Mouse (Mus musculus) neural tube, embryonic 15.5 days (tissue): ENCODE data around the gene Raly. TPM values are rescaled to one million over a fixed set of nuclear protein-coding genes. Genes with fewer than 3 reads are reported as not detected.

ENCODE experiments used
- ATAC-seq: fragments of 200-750 bp; cut with Nextera tagmentation; 2 replicates; pipeline ENCODE4 v1.8.0; 2017; ENCODE audit warnings: mild to moderate bottlenecking, moderate TSS enrichment, moderate library complexity; ENCODE audit not compliant: low FRiP score
- H3K27ac ChIP-seq: fragments of 300-500 bp; sonication (generic); replicated peaks from 2 replicates; pipeline ENCODE4 v1.5.1; 2015; ENCODE audit warnings: mild to moderate bottlenecking, inconsistent platforms
- H3K27me3 ChIP-seq: fragments of 300-500 bp; sonication (generic); replicated peaks from 2 replicates; pipeline ENCODE4 v1.6.1; 2015; ENCODE audit warnings: inconsistent platforms
- H3K36me3 ChIP-seq: fragments of 300-500 bp; sonication (generic); 2 replicates; pipeline ENCODE4 v1.6.1; 2015; ENCODE audit warnings: inconsistent platforms
- H3K4me1 ChIP-seq: fragments of 300-500 bp; sonication (generic); 2 replicates; pipeline ENCODE4 v1.6.1; 2015; ENCODE audit warnings: inconsistent platforms
- H3K4me2 ChIP-seq: fragments of 300-500 bp; sonication (generic); 2 replicates; pipeline ENCODE4 v1.6.1; 2015; ENCODE audit warnings: inconsistent platforms, mild to moderate bottlenecking, moderate library complexity
- H3K4me3 ChIP-seq: fragments of 300-500 bp; sonication (generic); replicated peaks from 2 replicates; pipeline ENCODE4 v1.5.1; 2015; ENCODE audit warnings: mild to moderate bottlenecking, inconsistent platforms
- H3K9ac ChIP-seq: fragments of 300-500 bp; sonication (generic); replicated peaks from 2 replicates; pipeline ENCODE4 v1.6.1; 2015; ENCODE audit warnings: mild to moderate bottlenecking, inconsistent platforms
- H3K9me3 ChIP-seq: fragments of 300-500 bp; sonication (generic); replicated peaks from 2 replicates; pipeline ENCODE4 v1.6.1; 2016; ENCODE audit warnings: inconsistent platforms
- WGBS: fragments of 180-500 bp; shearing (Covaris S2); methylation state at CpG from one replicate; pipeline ENCODE4 v1.1.7; 2015; ENCODE audit warnings: mixed read lengths; 5-methylcytosine and 5-hydroxymethylcytosine counted together
- polyA plus RNA-seq: library from polyadenylated mRNA; unstranded; fragments of >200 nt; fragmentation: Nextera tagmentation; extraction: Ambion mirVana; gene quantifications from 2 replicates; pipeline ENCODE4 v1.2.1, GENCODE M21; 2015

Gene Raly
- 26.2 and 28.2 TPM in 2 replicates for polyA plus RNA-seq

- WGBS = under 1% methylated on average over 74 of the region's 89 CpGs
- H3K4me3 ChIP-seq = peak within 1 kb of the TSS; percentile 96
- peak within 1 kb of the TSS; percentile 100 for H3K27ac ChIP-seq
- no peaks in the 10 kb centered on the region for H3K27me3 ChIP-seq
- H3K36me3 ChIP-seq = no peaks in the 10 kb centered on the region
- peak within 1 kb of the TSS; percentile 83 for H3K4me2 ChIP-seq
- H3K9me3 ChIP-seq = no peaks in the 10 kb centered on the region
- peaks cover 27% of the 10 kb centered on the region for H3K4me1 ChIP-seq
- peak; percentile 96 for ATAC-seq
- H3K9ac ChIP-seq = peak within 1 kb of the TSS; percentile 86
Measured at GRCm38 (mm10) chr2:154790656-154791483, at the start of gene Raly, which contains the start of gene a. Gene Raly, plus strand, starts transcription at chr2:154791096. Gene a, plus strand, starts transcription at chr2:154791402.

GRCm38 (mm10) chr2:154742911-154743819, 47.7 kb upstream of the Raly start:
- Histone ChIP-seq H3K27me3 (no peaks in the 10 kb centered on the region), H3K36me3 (no peaks in the 10 kb centered on the region), H3K9me3 (no peaks in the 10 kb centered on the region), H3K4me3 (no peak overlapping the region), H3K4me2 (no peak overlapping the region), H3K9ac (no peak overlapping the region), H3K27ac (no peak overlapping the region), H3K4me1 (no peaks in the 10 kb centered on the region)
- 72% methylated on average over 10 of the region's 10 CpGs for WGBS
- ATAC-seq = no peak

GRCm38 (mm10) chr2:154743915-154744314, 47.0 kb upstream of the Raly start:
- no peaks in the 10 kb centered on the region for H3K36me3 ChIP-seq
- no peak overlapping the region for H3K4me3 ChIP-seq
- H3K9me3 ChIP-seq = no peaks in the 10 kb centered on the region
- H3K27ac ChIP-seq = no peak overlapping the region
- H3K4me1 ChIP-seq = peaks cover 1% of the 10 kb centered on the region
- H3K4me2 ChIP-seq = no peak overlapping the region
- ATAC-seq = no peak
- no peaks in the 10 kb centered on the region for H3K27me3 ChIP-seq
- H3K9ac ChIP-seq = no peak overlapping the region
- WGBS = 69% methylated on average over 4 of the region's 4 CpGs

GRCm38 (mm10) chr2:154748383-154748782, 42.5 kb upstream of the Raly start:
- H3K4me2 ChIP-seq = no peak overlapping the region
- no peak overlapping the region; the same call in 1 of the 2 replicates for H3K27ac ChIP-seq
- no peak overlapping the region for H3K4me3 ChIP-seq
- no peak for ATAC-seq
- H3K36me3 ChIP-seq = no peaks in the 10 kb centered on the region
- H3K9me3 ChIP-seq = no peaks in the 10 kb centered on the region
- no peaks in the 10 kb centered on the region for H3K27me3 ChIP-seq
- H3K4me1 ChIP-seq = peaks cover 18% of the 10 kb centered on the region
- 86% methylated on average over 2 of the region's 2 CpGs for WGBS
- no peak overlapping the region for H3K9ac ChIP-seq

GRCm38 (mm10) chr2:154749046-154750036, 41.6 kb upstream of the Raly start:
- H3K27me3 ChIP-seq = no peaks in the 10 kb centered on the region
- no peaks in the 10 kb centered on the region for H3K9me3 ChIP-seq
- H3K4me2 ChIP-seq = peak overlapping the region; percentile 33
- H3K4me3 ChIP-seq = no peak overlapping the region
- H3K4me1 ChIP-seq = peaks cover 18% of the 10 kb centered on the region
- no peaks in the 10 kb centered on the region for H3K36me3 ChIP-seq
- 27% methylated on average over 23 of the region's 23 CpGs for WGBS
- H3K9ac ChIP-seq = no peak overlapping the region
- peak; percentile 80; the same call in 1 of the 2 replicates for ATAC-seq
- H3K27ac ChIP-seq = peak overlapping the region; percentile 62

GRCm38 (mm10) chr2:154751924-154752323, 39.0 kb upstream of the Raly start:
- Histone ChIP-seq H3K27ac (no peak overlapping the region), H3K4me1 (peaks cover 18% of the 10 kb centered on the region), H3K36me3 (no peaks in the 10 kb centered on the region), H3K27me3 (no peaks in the 10 kb centered on the region), H3K4me3 (no peak overlapping the region), H3K9ac (no peak overlapping the region), H3K4me2 (no peak overlapping the region), H3K9me3 (no peaks in the 10 kb centered on the region)
- 47% methylated on average over 8 of the region's 8 CpGs for WGBS
- ATAC-seq = no peak

- no peak for ATAC-seq
- Histone ChIP-seq H3K4me3 (no peak overlapping the region), H3K27ac (no peak overlapping the region), H3K9ac (no peak overlapping the region), H3K36me3 (no peaks in the 10 kb centered on the region), H3K9me3 (no peaks in the 10 kb centered on the region), H3K4me1 (peaks cover 15% of the 10 kb centered on the region), H3K4me2 (no peak overlapping the region), H3K27me3 (no peaks in the 10 kb centered on the region)
- WGBS = 86% methylated on average over 2 of the region's 2 CpGs
Measured at GRCm38 (mm10) chr2:154754068-154754560, 36.8 kb upstream of the Raly start.

- H3K27ac ChIP-seq = no peak overlapping the region
- no peak overlapping the region for H3K4me3 ChIP-seq
- H3K4me2 ChIP-seq = no peak overlapping the region
- H3K36me3 ChIP-seq = no peaks in the 10 kb centered on the region
- H3K4me1 ChIP-seq = 0 out of 2 replicates have a peak, but pooled peaks cover 3% of the 10 kb centered on the region
- ATAC-seq = no peak
- WGBS = 69% methylated on average over 6 of the region's 6 CpGs
- no peaks in the 10 kb centered on the region for H3K27me3 ChIP-seq
- H3K9ac ChIP-seq = no peak overlapping the region
- H3K9me3 ChIP-seq = no peaks in the 10 kb centered on the region
Measured at GRCm38 (mm10) chr2:154755791-154756190, 35.1 kb upstream of the Raly start.

- Histone ChIP-seq H3K9ac (no peak overlapping the region), H3K4me2 (no peak overlapping the region)
- ATAC-seq = no peak
Measured at GRCm38 (mm10) chr2:154757691-154758090, 33.2 kb upstream of the Raly start.

GRCm38 (mm10) chr2:154758454-154758853, 32.4 kb upstream of the Raly start:
- WGBS = 80% methylated on average over 1 of the region's 1 CpGs
- Histone ChIP-seq H3K9me3 (no peaks in the 10 kb centered on the region), H3K4me1 (peaks cover 5% of the 10 kb centered on the region; the same call in 1 of the 2 replicates), H3K9ac (no peak overlapping the region), H3K36me3 (no peaks in the 10 kb centered on the region), H3K4me3 (no peak overlapping the region), H3K27ac (no peak overlapping the region), H3K27me3 (no peaks in the 10 kb centered on the region), H3K4me2 (no peak overlapping the region)
- no peak for ATAC-seq

More at GRCm38 (mm10) chr2:154757691-154758090, 33.2 kb upstream of the Raly start:
- 62% methylated on average over 5 of the region's 5 CpGs for WGBS
- Histone ChIP-seq H3K4me1 (no peaks in the 10 kb centered on the region), H3K36me3 (no peaks in the 10 kb centered on the region), H3K9me3 (no peaks in the 10 kb centered on the region), H3K4me3 (no peak overlapping the region), H3K27ac (no peak overlapping the region), H3K27me3 (no peaks in the 10 kb centered on the region)
